Mouse (Mus musculus) spleen, embryonic (tissue): ENCODE measurements at regions not wholly inside any gene's neighbourhood (a gene's known extent, or its start where the extent isn't known, plus 50 kb on each side); places are given as distances from the start of the nearest gene placed in this dataset.

Experiments
- CTCF ChIA-PET: fragments of 350-600 bp; sonication (Branson Sonifier 250); formaldehyde crosslinking; loops from one replicate; lab custom pipeline; 2022; lab: Charles Lee

DNA sequence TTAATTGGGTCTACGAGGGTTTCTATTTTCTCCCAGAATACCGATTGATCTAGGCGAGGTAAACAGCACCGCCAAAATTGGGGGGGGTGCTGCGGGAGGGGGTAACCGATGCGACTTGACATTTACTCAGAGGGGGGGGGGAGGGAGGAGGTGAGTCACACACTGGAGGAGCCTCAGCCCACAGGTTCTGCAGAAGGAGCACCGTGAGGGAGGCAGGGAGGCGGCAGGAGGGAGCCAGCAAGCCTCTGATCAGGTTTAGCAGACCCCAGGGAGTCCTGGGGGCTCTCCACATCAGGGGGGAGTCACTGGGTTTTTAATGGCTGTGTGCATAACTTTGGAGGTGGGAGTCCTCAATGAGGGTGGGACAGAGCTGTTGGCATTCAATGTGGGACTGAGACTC, 51.3 kb upstream of the Ier5l start:
- CTCF ChIA-PET, result no interaction called here

DNA sequence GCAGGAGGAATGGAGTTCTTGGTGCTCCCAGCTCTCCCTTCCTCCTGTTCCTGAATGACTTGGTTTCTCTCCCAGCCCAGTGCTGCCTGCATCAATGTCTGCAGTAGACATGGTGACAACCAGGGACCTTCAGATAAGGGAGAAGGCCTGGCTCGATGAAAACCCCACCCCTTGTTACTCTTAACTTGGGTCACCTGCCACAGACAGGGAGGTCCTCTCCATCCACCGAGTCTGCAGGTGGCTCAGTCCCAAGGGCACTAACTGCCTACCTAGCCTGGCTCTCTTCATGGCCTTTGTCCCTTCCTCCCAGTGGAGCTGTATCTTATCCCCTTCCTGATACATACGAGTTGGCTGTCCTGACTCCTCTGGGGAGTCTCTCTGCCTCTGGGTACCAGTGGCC, 51.8 kb upstream of the Ier5l start:
- CTCF ChIA-PET, result no interaction called here

GRCm38 (mm10) chr2:30527495-30527894, 53.5 kb upstream of the Ier5l start:
- CTCF ChIA-PET, result no interaction called here

GRCm38 (mm10) chr2:30532948-30533347, 58.9 kb upstream of the Ier5l start:
- CTCF ChIA-PET, result interaction anchor here (0.6 kb wide), 1 partner anchor 201 kb away, joined by 5 read pairs; no protein-coding TSS in a partner anchor

DNA sequence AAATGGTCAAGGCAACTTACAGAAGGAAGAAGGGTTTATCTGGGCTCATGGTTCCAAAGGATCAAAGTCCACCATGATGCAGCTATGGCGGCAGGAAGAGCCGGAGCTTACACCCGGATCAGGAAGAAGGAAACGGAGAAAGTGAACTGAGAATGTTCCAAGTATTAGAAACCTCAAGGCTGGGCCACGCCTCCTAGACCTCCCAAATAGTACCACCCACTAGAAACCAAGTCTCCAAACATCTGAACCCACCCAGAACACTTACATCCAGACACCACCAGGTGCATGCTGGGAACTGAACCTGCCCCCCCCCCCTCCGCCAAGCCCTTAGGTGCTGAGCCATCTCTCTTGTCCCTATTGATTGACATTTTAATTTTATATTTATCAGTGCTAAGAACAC, 59.3 kb upstream of the Ier5l start:
- CTCF ChIA-PET, result interaction anchor here (0.6 kb wide), 1 partner anchor 200 kb away, joined by 5 read pairs; no protein-coding TSS in a partner anchor

GRCm38 (mm10) chr2:30534485-30534884, 60.4 kb upstream of the Cstad start:
- CTCF ChIA-PET, result no interaction called here

DNA sequence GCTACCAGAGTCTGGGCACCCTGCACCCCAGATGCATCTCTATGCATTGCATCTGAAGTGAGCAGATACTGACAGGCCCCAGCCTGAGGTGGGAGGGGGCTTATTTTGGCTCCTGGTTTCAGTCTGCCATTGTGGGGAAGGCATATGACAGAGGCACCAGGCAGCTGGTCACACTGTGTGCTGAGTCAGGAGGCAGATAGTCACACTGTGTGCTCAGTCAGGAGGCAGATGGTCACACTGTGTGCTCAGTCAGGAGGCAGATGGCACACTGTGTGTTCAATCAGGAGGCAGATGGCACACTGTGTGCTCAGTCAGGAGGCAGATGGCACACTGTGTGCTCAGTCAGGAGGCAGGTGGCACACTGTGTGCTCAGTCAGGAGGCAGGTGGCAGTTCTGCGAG, 55.5 kb upstream of the Cstad start:
- CTCF ChIA-PET, result interaction anchor here (0.7 kb wide), 1 partner anchor 15 kb away, joined by 4 read pairs; no protein-coding TSS in a partner anchor

- CTCF ChIA-PET, result no interaction called here
Observed at GRCm38 (mm10) chr2:30541541-30541940, 53.3 kb upstream of the Cstad start.

GRCm38 (mm10) chr2:30544782-30545435, 49.9 kb upstream of the Cstad start:
- CTCF ChIA-PET, result interaction anchor here (0.7 kb wide), 2 partner anchors 101 to 119 kb away, joined by 3 to 5 read pairs; no protein-coding TSS in a partner anchor
